Mouse (Mus musculus): ENCODE results near the gene Anapc1.
"Not testable (repeated sequence)": the region's sequence is repeated elsewhere in the genome, so short reads cannot be mapped to it uniquely, and the experiment has no call there.

Anapc1 gene

GRCm38 (mm10) chr2:128696426-128696825 lies 9.2 kb upstream of the Anapc1 start:
- no peak for DNase-seq

- DNase-seq = no peak
These were observed 7.4 kb upstream of the Anapc1 start for GRCm38 (mm10) chr2:128694548-128694947.

GRCm38 (mm10) chr2:128693828-128694227 lies 6.6 kb upstream of the Anapc1 start:
- DNase-seq = not testable (repeated sequence)

- no peak for DNase-seq
These were observed 6.0 kb upstream of the Anapc1 start for GRCm38 (mm10) chr2:128693236-128693635.

- DNase-seq = no peak
These were observed 5.6 kb upstream of the Anapc1 start for GRCm38 (mm10) chr2:128692771-128693170.

- no peak for DNase-seq
These were observed 5.1 kb upstream of the Anapc1 start for GRCm38 (mm10) chr2:128692336-128692735.

GRCm38 (mm10) chr2:128687558-128688120 lies 448 bp upstream of the Anapc1 start:
- no peak for DNase-seq

- DNase-seq = no peak
These were observed 6.5 kb downstream of the Anapc1 start for GRCm38 (mm10) chr2:128680661-128681060.

GRCm38 (mm10) chr2:128620578-128620977 lies 66.6 kb downstream of the Anapc1 start:
- DNase-seq = no peak

GRCm38 (mm10) chr2:128615366-128615765 lies 71.8 kb downstream of the Anapc1 start:
- no peak for DNase-seq

- no peak for DNase-seq
These were observed 73.8 kb downstream of the Anapc1 start for GRCm38 (mm10) chr2:128613365-128613764.

- no peak for DNase-seq
These were observed 74.9 kb downstream of the Anapc1 start for GRCm38 (mm10) chr2:128612275-128612674.

- no peak for DNase-seq
These were observed 76.0 kb downstream of the Anapc1 start for GRCm38 (mm10) chr2:128611178-128611577.

GRCm38 (mm10) chr2:128609286-128609685 lies 77.9 kb downstream of the Anapc1 start:
- no peak for DNase-seq

- no peak for DNase-seq
These were observed 85.7 kb downstream of the Anapc1 start for GRCm38 (mm10) chr2:128601534-128601933.

- no peak for DNase-seq
These were observed 94.9 kb downstream of the Anapc1 start for GRCm38 (mm10) chr2:128592301-128592700.

GRCm38 (mm10) chr2:128590909-128591308 lies 96.3 kb downstream of the Anapc1 start, which contains the start of gene Spdye4c:
Spdye4c (plus strand) TSS chr2:128591209.
- no peak for DNase-seq

- DNase-seq = no peak
These were observed 104.3 kb downstream of the Anapc1 start for GRCm38 (mm10) chr2:128582881-128583280.

GRCm38 (mm10) chr2:128572726-128573624 lies 114.2 kb downstream of the Anapc1 start:
- DNase-seq = peak; percentile 56 to 69

- DNase-seq = no peak
These were observed 116.2 kb downstream of the Anapc1 start for GRCm38 (mm10) chr2:128571001-128571400.

- no peak for DNase-seq
These were observed 118.7 kb downstream of the Anapc1 start for GRCm38 (mm10) chr2:128568490-128568889.

- DNase-seq = no peak
These were observed 119.2 kb downstream of the Anapc1 start for GRCm38 (mm10) chr2:128568018-128568417.

- DNase-seq = peak in 1 of 2 experiments; percentile 19
These were observed 120.7 kb downstream of the Anapc1 start for GRCm38 (mm10) chr2:128566304-128567147.
